Mouse (Mus musculus): ENCODE results near the gene Gm5938. TPM values are rescaled to one million over a fixed set of nuclear protein-coding genes. Genes with fewer than 3 reads are reported as not detected.

Gene Gm5938
- not detected for total RNA-seq (2023)

DNA sequence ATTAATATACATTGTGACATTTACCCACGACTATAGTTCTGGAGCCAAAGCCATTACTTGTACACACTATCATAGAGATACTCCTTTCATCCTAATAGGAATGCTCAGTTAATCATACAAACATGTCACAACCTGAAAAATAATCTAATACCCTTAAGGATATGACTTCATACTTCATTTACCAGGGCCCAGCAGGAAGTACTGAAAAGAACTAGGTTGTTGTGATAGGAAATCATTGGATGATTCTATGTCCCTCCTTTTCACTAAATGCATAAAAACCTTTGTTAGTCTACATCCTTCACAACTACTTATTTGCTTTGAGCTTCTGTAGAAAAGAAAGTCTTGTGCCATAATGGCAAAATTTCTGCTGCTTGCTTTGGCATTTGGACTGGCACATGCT, at the start of gene Gm5938:
Gm5938 (plus strand) TSS at position 301 of the 400 bp plus-strand sequence.

GRCm38 (mm10) chrX:78091274-78091673, 34.0 kb upstream of the Gm5938 start, which contains the start of gene Obp1a:
Gene Obp1a, minus strand, starts transcription at chrX:78091374.

Other genes with a start within 250 kb of the Gm5938 start
- not detected for gene 5430402E10Rik, start 200.4 kb upstream of the Gm5938 start, total RNA-seq (2023)
- gene Obp1a, start 34.1 kb upstream of the Gm5938 start, total RNA-seq (2023), result not detected
- gene Obp1b, start 61.3 kb downstream of the Gm5938 start, total RNA-seq (2023), result not detected
- gene Gm14743, start 120.5 kb downstream of the Gm5938 start, total RNA-seq (2023), result not detected
- not detected for gene 4930480E11Rik, start 244.2 kb downstream of the Gm5938 start, total RNA-seq (2023)